Mouse (Mus musculus): Measurements from ENCODE around the gene Gm26602.

DNA sequence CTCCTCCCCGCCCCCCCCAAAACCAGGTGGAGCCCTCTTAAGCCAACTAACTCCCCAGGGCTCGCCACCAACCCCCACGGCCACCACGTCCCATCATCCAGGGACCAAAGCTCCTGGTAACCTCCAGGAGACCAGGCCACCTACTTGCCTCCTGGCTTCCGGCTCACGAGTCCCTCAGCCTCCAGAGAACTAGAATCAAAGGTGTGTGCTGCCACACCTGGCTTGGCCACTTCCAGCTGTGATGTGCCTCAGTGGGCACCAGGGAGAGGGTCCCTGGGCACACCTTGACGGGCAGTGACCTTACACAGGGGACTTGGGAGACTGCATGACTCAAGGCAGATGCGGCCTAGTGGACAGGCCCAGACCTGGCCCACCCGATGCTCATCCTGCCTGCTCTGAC lies 45.0 kb downstream of the Gm26602 start:
- TF ChIP-seq ZC3H11A (IDR thresholded peaks at IDR 0.05; ENCODE audit: borderline replicate concordance, low read depth, low read length) (no peak), MAFK (IDR thresholded peaks at IDR 0.05; ENCODE audit: insufficient read depth, low read depth, low read length) (no peak), CHD2 (IDR thresholded peaks at IDR 0.05; ENCODE audit: low read depth, low read length) (no peak)

Data from ES-E14 (cell line).